Mouse (Mus musculus) spleen, postnatal 36 days (tissue): Measurements from ENCODE around the gene Zcchc14.
A peak's percentile ranks its signal among the peaks of the same experiment; 100 is the strongest.

ENCODE experiments used
- DNase-seq, 2 experiments: peaks; one replicate each; pipeline ENCODE4 v3.0.0; 2022; ENCODE audit warnings: low spot score in 2 of 2, mixed read lengths in 1 of 2

Zcchc14 gene

GRCm38 (mm10) chr8:121665329-121665728, 12.6 kb upstream of the Zcchc14 start:
- DNase-seq: peak in 1 of 2 experiments; percentile 11

- DNase-seq: no peak
Measured at GRCm38 (mm10) chr8:121663101-121663500, 10.4 kb upstream of the Zcchc14 start.

GRCm38 (mm10) chr8:121661631-121662357, 9.1 kb upstream of the Zcchc14 start:
- no peak for DNase-seq

- no peak for DNase-seq
Measured at GRCm38 (mm10) chr8:121660602-121661001, 7.9 kb upstream of the Zcchc14 start.

- DNase-seq: no peak
Measured at GRCm38 (mm10) chr8:121654966-121655494, 2.3 kb upstream of the Zcchc14 start.

- DNase-seq: no peak
Measured at GRCm38 (mm10) chr8:121654131-121654530, 1.4 kb upstream of the Zcchc14 start.

- no peak for DNase-seq
Measured at GRCm38 (mm10) chr8:121653340-121654019, 779 bp upstream of the Zcchc14 start.

GRCm38 (mm10) chr8:121651874-121652361, 783 bp downstream of the Zcchc14 start:
- no peak for DNase-seq

- DNase-seq: no peak
Measured at GRCm38 (mm10) chr8:121651308-121651873, 1.3 kb downstream of the Zcchc14 start.

GRCm38 (mm10) chr8:121650389-121651307, 2.1 kb downstream of the Zcchc14 start:
- no peak for DNase-seq

- DNase-seq: no peak
Measured at GRCm38 (mm10) chr8:121649904-121650303, 2.8 kb downstream of the Zcchc14 start.

- no peak for DNase-seq
Measured at GRCm38 (mm10) chr8:121649423-121649822, 3.3 kb downstream of the Zcchc14 start.

GRCm38 (mm10) chr8:121648451-121648850, 4.2 kb downstream of the Zcchc14 start:
- no peak for DNase-seq

- no peak for DNase-seq
Measured at GRCm38 (mm10) chr8:121647511-121648215, 5.0 kb downstream of the Zcchc14 start.

GRCm38 (mm10) chr8:121643384-121643783, 9.3 kb downstream of the Zcchc14 start:
- DNase-seq: no peak

- no peak for DNase-seq
Measured at GRCm38 (mm10) chr8:121642804-121643203, 9.9 kb downstream of the Zcchc14 start.

GRCm38 (mm10) chr8:121636180-121636579, 16.5 kb downstream of the Zcchc14 start:
- DNase-seq: no peak

GRCm38 (mm10) chr8:121635534-121635933, 17.2 kb downstream of the Zcchc14 start:
- DNase-seq: no peak

GRCm38 (mm10) chr8:121632401-121632800, 20.3 kb downstream of the Zcchc14 start:
- DNase-seq: no peak

- DNase-seq: no peak
Measured at GRCm38 (mm10) chr8:121631645-121632071, 21.0 kb downstream of the Zcchc14 start.

GRCm38 (mm10) chr8:121628681-121629080, 24.0 kb downstream of the Zcchc14 start:
- DNase-seq: no peak
